Mouse (Mus musculus) left cerebral cortex, adult 18-20 months (tissue): ENCODE data around the gene Bace1. TPM values are rescaled to one million over a fixed set of nuclear protein-coding genes. Genes with fewer than 3 reads are reported as not detected.

Experiments used
- DNase-seq, 2 experiments: peaks; one replicate each; pipeline ENCODE4 v3.0.0; 2021 to 2022; ENCODE audit warnings: low spot score in 2 of 2, mixed read lengths in 1 of 2
- total RNA-seq, 2 experiments: library from RNA; stranded (reverse); gene quantifications; 2 replicates each; pipeline ENCODE4 v1.2.3; 2021

Gene Bace1
- total RNA-seq, 2 experiments from 2014 or later: 79.2 to 88.8 TPM

GRCm38 (mm10) chr9:45893681-45894080 is 55.3 kb downstream of the Bace1 start:
- no peak for DNase-seq

- no peak for DNase-seq
Observed at GRCm38 (mm10) chr9:45905196-45905595, 66.8 kb downstream of the Bace1 start.

DNA sequence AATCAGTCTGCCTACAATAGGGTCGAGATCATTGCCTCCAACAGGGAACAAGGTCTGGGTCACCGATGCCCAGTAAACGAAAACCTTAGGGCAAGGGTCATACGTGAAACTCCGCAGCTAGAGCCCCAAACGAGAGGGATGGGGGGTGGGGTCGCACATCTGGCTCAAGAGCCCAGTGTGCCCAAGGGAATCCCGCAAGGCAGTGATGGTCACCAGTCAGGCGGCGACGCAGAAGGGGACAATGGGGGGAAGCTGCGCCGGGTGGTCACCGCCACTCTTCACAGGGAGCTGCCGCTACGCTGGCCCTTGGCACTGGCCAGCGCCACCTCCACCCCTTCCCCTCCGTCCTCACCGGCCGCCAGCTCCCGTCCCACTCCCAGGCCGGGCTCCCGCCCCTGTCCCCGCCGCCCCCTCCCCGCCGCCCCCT is 67.4 kb downstream of the Bace1 start:
- peak in 1 of 2 experiments; percentile 13 for DNase-seq

DNA sequence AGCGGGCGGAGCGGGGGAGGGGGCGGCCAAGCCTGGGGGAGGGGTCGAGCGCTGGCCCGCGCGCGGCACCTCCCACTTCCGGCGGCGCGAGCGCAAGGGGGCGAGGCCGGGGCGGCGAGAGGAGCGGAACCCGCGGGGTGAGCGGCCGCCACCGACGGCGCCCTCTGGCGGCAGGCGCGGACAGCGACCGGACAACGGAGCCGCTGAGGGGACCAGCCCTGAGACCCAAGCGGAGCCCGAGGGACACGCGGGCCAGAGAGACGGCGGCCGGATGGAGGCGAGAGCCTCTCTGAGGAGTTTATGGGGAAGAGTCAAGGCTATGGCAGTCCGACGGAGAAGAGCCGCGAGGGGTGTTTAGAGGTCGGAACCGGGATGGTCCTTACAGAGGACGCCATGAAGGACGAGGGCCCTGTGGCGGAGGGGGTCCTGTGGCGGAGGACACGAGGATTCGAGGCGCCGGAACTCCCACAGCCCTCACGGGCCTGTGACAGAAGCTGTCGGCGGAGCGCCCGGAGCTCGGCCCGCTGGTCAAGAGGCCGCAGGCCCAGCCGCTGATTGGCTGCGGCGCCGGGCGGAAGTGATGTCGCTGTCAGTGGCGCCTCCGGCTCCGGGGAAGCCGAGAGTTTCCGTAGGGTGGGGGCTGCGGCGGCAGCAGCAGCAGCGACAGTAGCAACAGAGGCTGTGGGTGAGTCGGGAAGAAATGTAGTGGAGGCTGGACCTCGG is 68.1 kb downstream of the Bace1 start, which contains the start of the genes Pcsk7 and Rnf214:
Gene Pcsk7 (plus strand): TSS at position 143 of the 723 bp plus-strand sequence.
Gene Rnf214 (minus strand): TSS at position 557 of the 723 bp plus-strand sequence.
- peak; percentile 87 to 94 for DNase-seq

- DNase-seq: peak in 1 of 2 experiments; percentile 18
Observed at GRCm38 (mm10) chr9:45907078-45907428, 68.7 kb downstream of the Bace1 start.

GRCm38 (mm10) chr9:45910995-45911394 is 72.6 kb downstream of the Bace1 start:
- DNase-seq: no peak

DNA sequence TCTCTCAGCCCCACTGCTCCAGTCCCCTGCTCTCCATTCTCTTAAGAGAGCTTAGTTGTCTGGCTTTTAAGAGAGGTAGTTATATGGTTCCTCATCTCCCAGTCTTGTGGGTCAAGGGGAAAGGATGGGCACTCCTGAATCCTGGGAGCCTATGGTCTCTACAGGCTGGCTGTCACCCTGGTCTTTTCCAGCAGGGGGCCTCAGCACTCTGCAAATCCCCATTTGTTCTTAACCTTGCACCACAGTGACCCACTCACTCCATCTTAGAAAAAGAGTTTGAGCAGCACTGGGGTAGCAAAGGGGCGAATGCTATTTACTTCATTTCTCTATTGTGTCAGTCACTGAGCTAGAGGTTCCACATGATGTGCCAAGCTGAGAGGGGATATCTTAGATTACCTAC is 73.3 kb downstream of the Bace1 start:
- peak in 1 of 2 experiments; percentile 44 for DNase-seq

Other genes with a start within 250 kb of the Bace1 start
- 10 to 100 TPM; 12.1 to 13.4 TPM for gene Cep164, start 9.9 kb upstream of the Bace1 start, total RNA-seq
- gene Pcsk7, start 67.9 kb downstream of the Bace1 start, total RNA-seq: 10 to 100 TPM; 21.3 to 21.6 TPM
- gene Rnf214, start 68.3 kb downstream of the Bace1 start, total RNA-seq: 10 to 100 TPM; 74.5 to 76.5 TPM
- gene Tagln, start 97.5 kb downstream of the Bace1 start, total RNA-seq: 1 to 10 TPM; 8.5 to 9.9 TPM
- 10 to 100 TPM; 78.5 to 80.9 TPM for gene Sidt2, start 116.7 kb downstream of the Bace1 start, total RNA-seq
- gene Pafah1b2, start 174.1 kb downstream of the Bace1 start, total RNA-seq: 100 to 1,000 TPM; 216 to 221 TPM
- 100 to 1,000 TPM; 112 to 132 TPM for gene Sik3, start 174.2 kb downstream of the Bace1 start, total RNA-seq